Mouse (Mus musculus): Measurements from ENCODE around the gene Large1. TPM values are rescaled to one million over a fixed set of nuclear protein-coding genes. Genes with fewer than 3 reads are reported as not detected.
"Not testable (repeated sequence)": the region's sequence is repeated elsewhere in the genome, so short reads cannot be mapped to it uniquely, and the experiment has no call there.

The Large1 gene
- polyA plus RNA-seq, 1 experiment from 2014 or later: 1.1 TPM

DNA sequence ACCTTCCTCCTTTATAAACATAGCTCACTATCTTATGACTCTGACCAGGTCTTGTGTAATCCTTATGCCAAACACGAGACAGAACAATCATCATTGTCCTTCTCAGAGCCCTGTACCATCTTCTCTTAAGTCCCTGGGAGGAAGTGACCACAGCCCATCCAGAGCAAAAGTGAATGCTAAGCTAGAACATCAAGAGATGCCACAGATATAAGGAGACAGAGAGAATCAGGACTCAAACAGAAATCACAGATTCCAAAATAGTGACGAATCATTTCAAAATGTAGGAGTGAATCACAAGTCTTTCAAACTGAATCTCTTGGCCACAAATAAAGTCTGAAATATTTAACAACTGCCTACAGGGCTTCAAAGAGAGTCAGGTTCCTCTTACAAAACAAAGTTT lies 63.5 kb downstream of the Large1 start:
- DNase-seq (no peak), ATAC-seq (no peak)
- Histone ChIP-seq H3K4me2 (ENCODE audit: low read depth, low read length) (no peak overlapping the region), H3K4me3 (ENCODE audit: low read depth, low read length) (no peak overlapping the region), H3K9me3 (ENCODE audit: low read length) (no peaks in the 10 kb centered on the region), H3K27me3 (ENCODE audit: insufficient read depth, low read length) (no peaks in the 10 kb centered on the region), H3K27ac (ENCODE audit: low read depth) (no peak overlapping the region), H3K4me1 (ENCODE audit: insufficient read depth) (no peaks in the 10 kb centered on the region), H3K9ac (replicated peaks) (no peak overlapping the region), H3K36me3 (replicated peaks; ENCODE audit: insufficient read depth, low read length) (no peaks in the 10 kb centered on the region)
- TF ChIP-seq CTCF (IDR thresholded peaks at IDR 0.05; ENCODE audit: low read depth): no peak
- TF ChIP-seq EP300 (IDR thresholded peaks at IDR 0.05; ENCODE audit: low read depth): no peak
- 59% methylated on average over 2 of the region's 2 CpGs for WGBS (ENCODE audit: insufficient replicate concordance)

DNA sequence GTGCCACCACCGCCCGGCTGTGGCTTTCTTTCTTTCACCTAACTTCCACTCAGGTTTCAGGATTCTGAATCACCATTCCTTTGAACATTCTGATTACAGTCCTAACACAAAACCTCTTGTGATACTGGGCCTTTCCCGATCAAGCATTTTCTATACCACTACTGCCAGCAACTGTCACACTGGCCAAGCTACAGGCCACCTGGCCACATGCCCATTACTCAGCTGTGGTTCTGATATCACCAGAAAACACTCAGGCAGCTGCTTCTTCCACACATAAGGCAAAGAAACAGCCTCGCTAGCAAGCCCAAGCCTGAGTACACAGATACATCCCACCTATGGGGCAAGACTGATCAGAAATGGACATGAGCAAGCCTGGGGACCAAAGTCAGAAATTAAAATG lies 71.3 kb downstream of the Large1 start:
- Histone ChIP-seq H3K27ac (ENCODE audit: low read depth) (no peak overlapping the region), H3K9ac (replicated peaks) (no peak overlapping the region), H3K9me3 (ENCODE audit: low read length) (no peaks in the 10 kb centered on the region), H3K4me1 (ENCODE audit: insufficient read depth) (no peaks in the 10 kb centered on the region), H3K27me3 (ENCODE audit: insufficient read depth, low read length) (no peaks in the 10 kb centered on the region), H3K4me2 (ENCODE audit: low read depth, low read length) (no peak overlapping the region), H3K4me3 (ENCODE audit: low read depth, low read length) (no peak overlapping the region), H3K36me3 (replicated peaks; ENCODE audit: insufficient read depth, low read length) (no peaks in the 10 kb centered on the region)
- no peak for ATAC-seq
- WGBS (ENCODE audit: insufficient replicate concordance): 80% methylated on average over 4 of the region's 4 CpGs
- no peak for DNase-seq
- no peak for TF ChIP-seq EP300 (IDR thresholded peaks at IDR 0.05; ENCODE audit: low read depth)
- no peak for TF ChIP-seq CTCF (IDR thresholded peaks at IDR 0.05; ENCODE audit: low read depth)

DNA sequence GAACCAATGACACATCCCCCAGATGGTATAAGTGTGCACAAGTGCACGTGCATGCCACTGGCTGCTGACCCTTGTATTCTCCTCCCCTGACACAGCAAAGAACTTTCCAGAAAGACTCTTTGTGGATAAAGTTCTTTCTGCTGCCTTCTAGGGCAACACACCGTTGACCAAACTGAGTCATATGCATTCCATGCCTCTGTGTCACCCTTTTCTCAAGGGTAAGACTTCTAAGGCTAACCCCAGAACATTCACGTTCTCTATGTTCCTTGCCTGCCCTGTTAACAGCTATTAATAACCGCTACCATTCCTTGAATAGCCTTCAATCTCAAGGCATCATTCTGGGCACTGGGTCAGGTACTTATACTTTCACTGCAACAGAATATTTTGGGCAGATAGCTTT lies 77.3 kb downstream of the Large1 start:
- no peak overlapping the region for H3K9ac ChIP-seq (replicated peaks)
- TF ChIP-seq EP300 (IDR thresholded peaks at IDR 0.05; ENCODE audit: low read depth): no peak
- TF ChIP-seq CTCF (IDR thresholded peaks at IDR 0.05; ENCODE audit: low read depth): no peak
- H3K27me3 ChIP-seq (ENCODE audit: insufficient read depth, low read length): no peaks in the 10 kb centered on the region
- ATAC-seq (no peak), DNase-seq (no peak)
- no peak overlapping the region for H3K4me3 ChIP-seq (ENCODE audit: low read depth, low read length)
- no peak overlapping the region for H3K27ac ChIP-seq (ENCODE audit: low read depth)
- no peaks in the 10 kb centered on the region for H3K36me3 ChIP-seq (replicated peaks; ENCODE audit: insufficient read depth, low read length)
- 73% methylated on average over 4 of the region's 4 CpGs for WGBS (ENCODE audit: insufficient replicate concordance)
- no peaks in the 10 kb centered on the region for H3K9me3 ChIP-seq (ENCODE audit: low read length)
- H3K4me2 ChIP-seq (ENCODE audit: low read depth, low read length): no peak overlapping the region
- no peaks in the 10 kb centered on the region for H3K4me1 ChIP-seq (ENCODE audit: insufficient read depth)

DNA sequence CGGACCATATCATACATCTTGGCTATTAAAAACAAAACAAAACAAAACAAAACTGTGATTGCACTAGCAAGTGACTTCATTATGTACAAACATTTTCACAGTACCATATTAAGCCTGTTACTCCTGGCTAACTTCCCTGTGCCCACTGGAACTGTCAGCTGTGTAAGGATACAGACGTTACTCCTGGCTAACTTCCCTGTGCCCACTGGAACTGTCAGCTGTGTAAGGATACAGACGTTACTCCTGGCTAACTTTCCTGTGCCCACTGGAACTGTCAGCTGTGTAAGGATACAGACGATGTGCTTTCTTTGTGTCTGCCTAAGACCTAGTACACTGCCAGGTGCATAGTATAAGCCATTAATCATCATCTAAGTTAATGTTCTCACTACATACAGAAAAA lies 77.9 kb downstream of the Large1 start:
- 79% methylated on average over 4 of the region's 4 CpGs for WGBS (ENCODE audit: insufficient replicate concordance)
- not testable (repeated sequence) for ATAC-seq

DNA sequence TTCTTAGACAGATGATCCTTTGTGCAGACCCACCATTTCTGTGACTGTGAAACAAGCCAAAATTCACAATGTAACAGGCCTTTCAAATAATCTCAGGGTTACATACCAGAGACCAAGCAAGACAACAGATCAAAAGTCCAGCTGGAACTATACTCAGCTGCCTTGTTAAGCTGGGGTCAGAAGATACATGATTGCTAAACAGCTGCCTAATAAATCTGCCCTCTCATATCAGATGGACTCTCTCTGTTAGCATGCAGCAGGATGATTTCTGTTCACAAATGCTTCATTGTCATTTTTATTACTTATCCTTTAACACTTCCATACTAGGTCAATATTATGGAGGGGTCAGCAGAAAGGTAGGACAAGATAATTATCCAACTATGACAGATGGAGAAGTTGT lies 80.2 kb downstream of the Large1 start:
- peak; percentile 45; the same call in 1 of the 2 replicates for ATAC-seq
- no peak overlapping the region for H3K4me2 ChIP-seq (ENCODE audit: low read depth, low read length)
- H3K9me3 ChIP-seq (ENCODE audit: low read length): no peaks in the 10 kb centered on the region
- no peak for TF ChIP-seq CTCF (IDR thresholded peaks at IDR 0.05; ENCODE audit: low read depth)
- no peak for TF ChIP-seq EP300 (IDR thresholded peaks at IDR 0.05; ENCODE audit: low read depth)
- no peak overlapping the region for H3K4me3 ChIP-seq (ENCODE audit: low read depth, low read length)
- H3K27ac ChIP-seq (ENCODE audit: low read depth): 0 out of 2 replicates have a peak overlapping the region, but pooled peaks have one; percentile 24
- no peak for DNase-seq
- no peaks in the 10 kb centered on the region for H3K4me1 ChIP-seq (ENCODE audit: insufficient read depth)
- no peak overlapping the region for H3K9ac ChIP-seq (replicated peaks)
- no peaks in the 10 kb centered on the region for H3K36me3 ChIP-seq (replicated peaks; ENCODE audit: insufficient read depth, low read length)
- H3K27me3 ChIP-seq (ENCODE audit: insufficient read depth, low read length): no peaks in the 10 kb centered on the region

More for the DNA sequence above, 77.9 kb downstream of the Large1 start:
- H3K27ac ChIP-seq (ENCODE audit: low read depth); H3K4me3 ChIP-seq (ENCODE audit: low read depth, low read length); H3K9me3 ChIP-seq (ENCODE audit: low read length); H3K27me3 ChIP-seq (ENCODE audit: insufficient read depth, low read length); H3K9ac ChIP-seq (replicated peaks); H3K4me1 ChIP-seq (ENCODE audit: insufficient read depth); H3K4me2 ChIP-seq (ENCODE audit: low read depth, low read length); H3K36me3 ChIP-seq (replicated peaks; ENCODE audit: insufficient read depth, low read length); DNase-seq: not testable (repeated sequence)

DNA sequence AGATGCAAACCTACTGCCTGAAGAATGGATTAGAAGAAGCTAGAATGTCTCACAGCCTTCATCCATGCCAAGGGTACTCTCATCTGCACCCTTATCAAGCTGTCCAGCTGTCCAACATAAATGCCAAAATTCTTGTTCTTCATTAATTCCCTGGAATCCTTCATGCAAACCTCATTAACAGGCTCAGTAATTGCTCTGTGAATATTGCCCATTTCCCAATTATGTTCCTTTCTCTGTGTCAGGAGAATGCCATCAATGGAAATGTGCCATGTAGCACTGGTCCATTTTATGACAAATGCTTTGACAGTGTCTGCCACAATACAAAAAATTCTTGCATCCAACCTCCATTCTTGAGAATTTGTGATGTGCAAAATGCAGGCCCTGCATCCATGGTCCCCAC lies 82.3 kb downstream of the Large1 start:
- ATAC-seq: no peak

DNA sequence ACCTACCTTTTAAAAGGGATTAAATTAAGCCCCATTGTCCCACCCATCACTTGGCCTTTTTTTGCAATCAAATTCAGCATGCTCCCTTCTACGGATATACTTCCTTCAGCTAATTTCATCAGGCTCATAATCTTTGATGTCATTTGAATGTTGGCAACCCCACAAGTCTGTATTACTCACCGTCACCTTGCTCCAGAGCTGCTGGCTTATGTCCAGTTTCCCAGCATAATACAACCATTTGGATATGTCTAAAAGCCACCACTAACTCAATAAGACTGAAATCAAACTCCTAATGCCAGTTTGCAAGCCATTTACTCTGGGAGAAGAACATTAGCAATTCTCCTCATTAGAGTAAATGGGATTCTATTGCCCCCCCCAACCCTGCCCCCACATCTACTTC lies 95.4 kb downstream of the Large1 start:
- ATAC-seq (no peak), DNase-seq (no peak)
- H3K4me2 ChIP-seq (ENCODE audit: low read depth, low read length): no peak overlapping the region
- H3K4me3 ChIP-seq (ENCODE audit: low read depth, low read length): no peak overlapping the region
- TF ChIP-seq CTCF (IDR thresholded peaks at IDR 0.05; ENCODE audit: low read depth): no peak
- TF ChIP-seq EP300 (IDR thresholded peaks at IDR 0.05; ENCODE audit: low read depth): no peak
- peaks cover 6% of the 10 kb centered on the region for H3K9me3 ChIP-seq (ENCODE audit: low read length)
- no peak overlapping the region for H3K9ac ChIP-seq (replicated peaks)
- WGBS (ENCODE audit: insufficient replicate concordance): 74% methylated on average over 2 of the region's 2 CpGs
- no peaks in the 10 kb centered on the region for H3K36me3 ChIP-seq (replicated peaks; ENCODE audit: insufficient read depth, low read length)
- H3K27ac ChIP-seq (ENCODE audit: low read depth): no peak overlapping the region
- no peaks in the 10 kb centered on the region for H3K27me3 ChIP-seq (ENCODE audit: insufficient read depth, low read length)
- no peaks in the 10 kb centered on the region for H3K4me1 ChIP-seq (ENCODE audit: insufficient read depth)

More for the DNA sequence above, 82.3 kb downstream of the Large1 start:
- TF ChIP-seq CTCF (IDR thresholded peaks at IDR 0.05; ENCODE audit: low read depth): no peak
- no peak for TF ChIP-seq EP300 (IDR thresholded peaks at IDR 0.05; ENCODE audit: low read depth)
- H3K9ac ChIP-seq (replicated peaks): no peak overlapping the region
- no peak for DNase-seq
- H3K4me1 ChIP-seq (ENCODE audit: insufficient read depth): no peaks in the 10 kb centered on the region
- H3K27ac ChIP-seq (ENCODE audit: low read depth): no peak overlapping the region
- H3K36me3 ChIP-seq (replicated peaks; ENCODE audit: insufficient read depth, low read length): no peaks in the 10 kb centered on the region
- no peak overlapping the region for H3K4me2 ChIP-seq (ENCODE audit: low read depth, low read length)
- H3K27me3 ChIP-seq (ENCODE audit: insufficient read depth, low read length): no peaks in the 10 kb centered on the region
- no peaks in the 10 kb centered on the region for H3K9me3 ChIP-seq (ENCODE audit: low read length)
- no peak overlapping the region for H3K4me3 ChIP-seq (ENCODE audit: low read depth, low read length)
